Mouse (Mus musculus) kidney, embryonic 15.5 days (tissue): ENCODE data around the gene Gm17332. TPM values are rescaled to one million over a fixed set of nuclear protein-coding genes. Genes with fewer than 3 reads are reported as not detected.
"Not testable (repeated sequence)": the region's sequence is repeated elsewhere in the genome, so short reads cannot be mapped to it uniquely, and the experiment has no call there.

ENCODE experiments used
- ATAC-seq: fragments of 200-750 bp; cut with Nextera tagmentation; replicated peaks from 2 replicates; pipeline ENCODE4 v1.8.0; 2017; ENCODE audit warnings: moderate TSS enrichment; ENCODE audit not compliant: low FRiP score
- H3K27ac ChIP-seq: fragments of 300-500 bp; sonication (generic); 2 replicates; pipeline ENCODE4 v1.5.1; 2015; ENCODE audit warnings: mild to moderate bottlenecking, inconsistent platforms
- H3K27me3 ChIP-seq: fragments of 300-500 bp; sonication (generic); 2 replicates; pipeline ENCODE4 v1.6.1; 2015; ENCODE audit warnings: inconsistent platforms
- H3K36me3 ChIP-seq: fragments of 300-500 bp; sonication (generic); 2 replicates; pipeline ENCODE4 v1.6.1; 2015; ENCODE audit warnings: inconsistent platforms
- H3K4me1 ChIP-seq: fragments of 300-500 bp; sonication (generic); 2 replicates; pipeline ENCODE4 v1.6.1; 2015; ENCODE audit warnings: inconsistent platforms
- H3K4me2 ChIP-seq: fragments of 300-500 bp; sonication (generic); 2 replicates; pipeline ENCODE4 v1.6.1; 2015; ENCODE audit warnings: moderate library complexity, mild to moderate bottlenecking, inconsistent platforms
- H3K4me3 ChIP-seq: fragments of 300-500 bp; sonication (generic); replicated peaks from 2 replicates; pipeline ENCODE4 v1.5.1; 2015; ENCODE audit warnings: mild to moderate bottlenecking, inconsistent platforms
- H3K9ac ChIP-seq: fragments of 300-500 bp; sonication (generic); 2 replicates; pipeline ENCODE4 v1.6.1; 2015; ENCODE audit warnings: mild to moderate bottlenecking, inconsistent platforms
- H3K9me3 ChIP-seq: fragments of 300-500 bp; sonication (generic); replicated peaks from 2 replicates; pipeline ENCODE4 v1.6.1; 2016; ENCODE audit warnings: inconsistent platforms
- WGBS: fragments of 180-500 bp; shearing (Covaris S2); methylation state at CpG from one replicate; pipeline ENCODE4 v1.1.7; 2015; ENCODE audit warnings: mixed read lengths; 5-methylcytosine and 5-hydroxymethylcytosine counted together
- polyA plus RNA-seq: library from polyadenylated mRNA; unstranded; fragments of >200 nt; fragmentation: Nextera tagmentation; extraction: Ambion mirVana; gene quantifications from 2 replicates; pipeline ENCODE4 v1.2.1, GENCODE M21; 2015

Gm17332 gene
- polyA plus RNA-seq, 1 experiment from 2014 or later = not detected

GRCm38 (mm10) chr11:31133726-31134125 is 48.5 kb downstream of the Gm17332 start:
- not testable (repeated sequence) for H3K9ac ChIP-seq, ATAC-seq, H3K4me1 ChIP-seq, H3K9me3 ChIP-seq, H3K27ac ChIP-seq, H3K27me3 ChIP-seq, H3K4me2 ChIP-seq, H3K36me3 ChIP-seq, H3K4me3 ChIP-seq
- WGBS = 59% methylated on average over 4 of the region's 4 CpGs

Other genes starting within 250 kb of the Gm17332 start
- gene Erlec1, start 228.1 kb downstream of the Gm17332 start, polyA plus RNA-seq = 11.7 and 11.9 TPM in 2 replicates
- 17.7 and 18.8 TPM in 2 replicates for gene Chac2, start 196.1 kb downstream of the Gm17332 start, polyA plus RNA-seq
- gene Stc2, start 187.6 kb upstream of the Gm17332 start, polyA plus RNA-seq = 2.2 and 2.8 TPM in 2 replicates